Mouse (Mus musculus) kidney, embryonic 16.5 days (tissue): ENCODE results near the gene Il31. TPM values are rescaled to one million over a fixed set of nuclear protein-coding genes. Genes with fewer than 3 reads are reported as not detected.
"Not testable (repeated sequence)": the region's sequence is repeated elsewhere in the genome, so short reads cannot be mapped to it uniquely, and the experiment has no call there.

Experiments used
- ATAC-seq: fragments of 200-750 bp; cut with Nextera tagmentation; 2 replicates; pipeline ENCODE4 v1.8.0; 2017; ENCODE audit warnings: moderate TSS enrichment; ENCODE audit not compliant: low FRiP score, low TSS enrichment
- H3K27ac ChIP-seq: fragments of 300-500 bp; sonication (generic); 2 replicates; pipeline ENCODE4 v1.5.1; 2014; ENCODE audit warnings: low read length
- H3K27me3 ChIP-seq: fragments of 300-500 bp; sonication (generic); 2 replicates; pipeline ENCODE4 v1.6.1; 2014; ENCODE audit warnings: low read length, control low read depth, mixed read lengths; ENCODE audit not compliant: insufficient read depth
- H3K36me3 ChIP-seq: fragments of 300-500 bp; sonication (generic); 2 replicates; pipeline ENCODE4 v1.6.1; 2014; ENCODE audit warnings: low read length, control low read depth, mixed read lengths; ENCODE audit not compliant: insufficient read depth
- H3K4me1 ChIP-seq: fragments of 300-500 bp; sonication (generic); 2 replicates; pipeline ENCODE4 v1.6.1; 2014; ENCODE audit warnings: low read length, control low read depth, mixed read lengths; ENCODE audit not compliant: insufficient read depth
- H3K4me2 ChIP-seq: fragments of 300-500 bp; sonication (generic); replicated peaks from 2 replicates; pipeline ENCODE4 v1.6.1; 2014; ENCODE audit warnings: low read depth, low read length
- H3K4me3 ChIP-seq: fragments of 300-500 bp; sonication (generic); 2 replicates; pipeline ENCODE4 v1.5.1; 2014; ENCODE audit warnings: mild to moderate bottlenecking, low read length
- H3K9ac ChIP-seq: fragments of 300-500 bp; sonication (generic); replicated peaks from 2 replicates; pipeline ENCODE4 v1.6.1; 2014; ENCODE audit warnings: low read length
- H3K9me3 ChIP-seq: fragments of 300-500 bp; sonication (generic); 2 replicates; pipeline ENCODE4 v1.6.1; 2016; ENCODE audit warnings: low read length, control low read depth
- WGBS: fragments of 180-500 bp; shearing (Covaris S2); extraction: QIAGEN DNeasy Blood & Tissue Kit; methylation state at CpG from one replicate; pipeline ENCODE4 v1.1.7; 2014; 5-methylcytosine and 5-hydroxymethylcytosine counted together
- polyA plus RNA-seq: library from polyadenylated mRNA; unstranded; fragments of >200 nt; fragmentation: Nextera tagmentation; extraction: Ambion mirVana; gene quantifications from 2 replicates; pipeline ENCODE4 v1.2.1, GENCODE M21; 2015

Il31 gene
- polyA plus RNA-seq, 1 experiment from 2014 or later = not detected

DNA sequence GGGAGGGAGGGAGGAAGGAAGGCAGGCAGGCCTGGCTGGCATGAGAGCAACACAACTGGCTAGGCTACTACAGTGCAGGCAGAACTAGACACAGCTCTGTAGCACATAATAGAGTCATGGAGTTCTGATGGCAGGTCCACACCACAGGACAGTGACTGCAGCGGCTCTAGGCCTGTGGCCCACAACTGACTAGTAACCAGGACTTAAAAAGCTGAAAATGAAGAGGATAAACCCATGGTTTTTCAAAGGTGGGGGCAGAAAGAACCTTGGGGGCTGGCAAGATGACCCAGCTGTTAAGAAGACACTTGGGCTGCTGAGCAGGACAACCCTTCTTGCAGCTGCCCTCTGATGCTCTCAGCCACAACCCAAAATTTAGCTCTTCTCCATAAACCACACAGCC, 32.3 kb upstream of the Il31 start:
- Histone ChIP-seq H3K4me1 (peaks cover 16% of the 10 kb centered on the region), H3K4me2 (no peak overlapping the region), H3K27me3 (no peaks in the 10 kb centered on the region), H3K9ac (no peak overlapping the region), H3K27ac (no peak overlapping the region), H3K9me3 (no peaks in the 10 kb centered on the region), H3K36me3 (peaks cover 14% of the 10 kb centered on the region; the same call in 1 of the 2 replicates), H3K4me3 (no peak overlapping the region)
- WGBS = 91% methylated on average over 1 of the region's 1 CpGs
- ATAC-seq = no peak

DNA sequence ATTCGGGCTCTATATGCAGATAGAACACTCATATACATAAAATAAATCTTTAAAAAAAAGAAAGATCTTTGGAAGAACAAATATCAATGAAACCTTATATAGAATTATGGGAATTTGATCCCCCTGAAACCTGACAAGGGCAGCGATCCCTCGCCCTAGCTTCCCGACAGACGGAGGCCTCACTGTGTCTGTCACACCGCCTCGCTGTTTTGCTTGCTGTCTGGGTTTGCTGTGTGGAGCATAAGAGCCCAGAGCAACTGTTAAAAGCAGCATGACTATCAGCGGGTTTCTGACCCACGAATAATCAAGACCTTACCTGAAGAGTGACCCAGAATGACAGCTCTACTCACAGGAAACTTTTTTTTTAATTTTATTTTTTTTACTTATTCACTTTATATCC, 31.4 kb upstream of the Il31 start:
- WGBS = 65% methylated on average over 9 of the region's 9 CpGs
- ATAC-seq = no peak
- H3K4me2 ChIP-seq = no peak overlapping the region
- no peaks in the 10 kb centered on the region for H3K9me3 ChIP-seq
- peaks cover 16% of the 10 kb centered on the region for H3K4me1 ChIP-seq
- H3K9ac ChIP-seq = no peak overlapping the region
- no peak overlapping the region for H3K27ac ChIP-seq
- no peak overlapping the region for H3K4me3 ChIP-seq
- peaks cover 23% of the 10 kb centered on the region for H3K36me3 ChIP-seq
- no peaks in the 10 kb centered on the region for H3K27me3 ChIP-seq

DNA sequence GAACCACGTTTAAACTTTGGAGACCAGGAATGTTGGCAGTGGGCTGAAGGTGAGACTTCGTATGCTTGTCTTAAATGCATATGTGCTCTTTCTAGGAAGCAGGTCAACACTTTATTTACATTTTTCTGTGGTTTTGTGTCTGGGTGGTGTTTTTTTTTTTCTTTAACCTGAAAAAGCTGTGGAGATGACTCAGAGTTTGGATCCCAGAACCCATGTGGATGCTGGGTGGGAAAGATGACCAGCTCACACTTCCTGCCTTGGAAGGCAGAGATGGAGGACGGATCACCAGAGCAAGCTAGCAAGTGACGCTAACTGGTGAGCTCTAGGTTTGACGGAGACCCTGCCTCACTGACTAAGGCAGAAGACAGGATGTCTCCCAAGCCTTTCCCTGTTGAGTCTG, 25.6 kb upstream of the Il31 start:
- no peaks in the 10 kb centered on the region for H3K9me3 ChIP-seq
- H3K9ac ChIP-seq = no peak overlapping the region
- 90% methylated on average over 5 of the region's 5 CpGs for WGBS
- H3K27me3 ChIP-seq = 0 out of 2 replicates have a peak, but pooled peaks cover 2% of the 10 kb centered on the region
- no peak overlapping the region for H3K27ac ChIP-seq
- H3K4me1 ChIP-seq = no peaks in the 10 kb centered on the region
- peaks cover 33% of the 10 kb centered on the region for H3K36me3 ChIP-seq
- no peak for ATAC-seq
- no peak overlapping the region for H3K4me2 ChIP-seq
- no peak overlapping the region for H3K4me3 ChIP-seq

DNA sequence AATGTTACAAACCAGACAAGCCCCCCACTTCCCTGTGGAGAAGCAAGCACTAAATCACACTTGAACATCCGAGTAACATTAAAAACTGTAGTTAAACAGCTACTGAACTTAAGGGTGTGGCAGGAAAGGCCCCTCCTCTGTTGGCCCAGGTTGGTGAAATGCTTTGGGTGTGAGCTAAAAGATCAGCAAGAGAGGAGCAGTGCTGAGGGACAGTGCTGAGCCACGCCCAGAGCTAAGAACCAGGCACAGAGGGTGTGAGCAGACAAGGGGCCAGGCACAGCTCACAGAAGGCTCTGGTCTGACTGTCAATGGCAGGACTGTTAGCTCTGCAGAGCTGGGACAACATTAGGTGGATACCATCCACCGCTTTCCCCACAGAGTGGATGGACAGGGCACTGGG, 22.8 kb upstream of the Il31 start:
- no peak for ATAC-seq
- Histone ChIP-seq H3K9me3 (no peaks in the 10 kb centered on the region), H3K27ac (no peak overlapping the region), H3K9ac (no peak overlapping the region), H3K4me2 (no peak overlapping the region), H3K4me3 (no peak overlapping the region), H3K36me3 (peaks cover 23% of the 10 kb centered on the region), H3K4me1 (peaks cover 10% of the 10 kb centered on the region; the same call in 1 of the 2 replicates), H3K27me3 (peaks cover 18% of the 10 kb centered on the region)
- 68% methylated on average over 3 of the region's 3 CpGs for WGBS

DNA sequence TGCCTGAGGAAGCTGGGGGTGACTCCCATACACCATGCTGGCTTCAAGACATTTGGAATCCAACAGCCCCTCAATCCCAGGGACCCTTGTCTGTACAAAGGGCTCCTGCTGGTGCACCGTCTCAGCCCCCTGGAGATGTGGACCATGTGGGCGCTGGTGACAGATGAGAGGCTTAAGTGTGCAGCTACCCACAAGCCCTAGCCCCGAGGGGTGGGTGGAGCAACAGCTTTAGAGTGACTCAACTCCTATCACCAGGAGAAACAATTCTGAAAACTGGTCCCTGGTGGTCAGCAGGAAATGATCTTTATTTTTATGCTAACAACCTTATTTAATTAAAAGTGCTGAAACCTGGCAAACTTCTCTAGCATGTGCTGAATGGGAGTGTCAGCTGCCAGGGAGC, 22.1 kb upstream of the Il31 start:
- not testable (repeated sequence) for H3K4me3 ChIP-seq, ATAC-seq, H3K4me2 ChIP-seq, H3K27ac ChIP-seq, H3K9ac ChIP-seq, H3K9me3 ChIP-seq
- peaks cover 10% of the 10 kb centered on the region; the same call in 1 of the 2 replicates for H3K4me1 ChIP-seq
- H3K27me3 ChIP-seq = peaks cover 24% of the 10 kb centered on the region
- peaks cover 17% of the 10 kb centered on the region for H3K36me3 ChIP-seq
- 81% methylated on average over 3 of the region's 3 CpGs for whole genome bisulfite sequencing

DNA sequence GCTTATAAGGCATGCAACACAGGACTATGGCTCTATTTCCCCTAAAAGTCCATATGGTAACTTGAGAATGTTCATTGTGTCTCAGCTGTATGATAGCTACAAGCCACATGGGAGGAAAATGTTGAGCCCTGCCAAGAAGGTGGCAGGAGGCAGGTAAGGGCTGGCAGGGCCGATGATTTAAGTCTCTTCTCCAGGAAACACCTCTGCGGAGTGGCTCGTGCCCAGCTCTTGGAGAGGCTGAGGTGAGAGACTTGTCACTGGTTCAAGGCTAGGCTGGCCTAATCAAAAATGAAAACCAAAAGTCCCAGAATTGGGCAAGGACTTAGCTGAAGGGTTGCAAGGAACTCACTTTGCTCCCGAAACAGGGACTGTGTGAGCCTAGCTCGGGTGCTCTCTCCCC, 20.9 kb upstream of the Il31 start, which contains the start of gene B3gnt4:
B3gnt4 (plus strand) TSS at position 301 of the 400 bp plus-strand sequence.
- H3K9ac ChIP-seq = no peak within 1 kb of the TSS
- ATAC-seq = no peak
- no peak within 1 kb of the TSS for H3K27ac ChIP-seq
- WGBS = 91% methylated on average over 5 of the region's 5 CpGs
- peaks cover 28% of the 10 kb centered on the region for H3K27me3 ChIP-seq
- H3K4me1 ChIP-seq = peaks cover 10% of the 10 kb centered on the region; the same call in 1 of the 2 replicates
- no peaks in the 10 kb centered on the region for H3K9me3 ChIP-seq
- H3K4me2 ChIP-seq = no peak within 1 kb of the TSS
- peaks cover 8% of the 10 kb centered on the region for H3K36me3 ChIP-seq
- H3K4me3 ChIP-seq = no peak within 1 kb of the TSS

DNA sequence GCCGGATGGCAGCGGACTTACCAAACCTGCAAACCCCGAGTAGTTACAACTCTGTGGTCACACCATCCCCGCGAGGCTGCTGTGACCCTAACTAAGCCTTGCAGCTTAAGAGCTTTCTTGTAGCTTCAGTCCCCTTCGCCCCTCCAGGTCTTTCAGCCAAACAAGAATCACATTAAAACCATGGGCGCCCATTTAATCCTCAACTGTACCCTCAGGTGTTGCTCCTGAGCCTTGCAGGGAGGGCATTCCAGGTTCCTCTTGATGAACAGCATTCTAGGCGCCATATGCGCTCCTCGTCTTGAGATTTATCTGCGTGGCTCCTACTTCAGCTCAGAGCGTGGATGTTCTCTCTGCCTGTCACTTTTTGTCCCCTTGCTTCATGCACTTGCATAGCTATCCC, 19.6 kb upstream of the Il31 start:
- Histone ChIP-seq H3K27ac (no peak overlapping the region), H3K9ac (peak overlapping the region; percentile 63), H3K9me3 (no peaks in the 10 kb centered on the region), H3K4me1 (peaks cover 10% of the 10 kb centered on the region; the same call in 1 of the 2 replicates), H3K36me3 (peaks cover 8% of the 10 kb centered on the region; the same call in 1 of the 2 replicates), H3K27me3 (peaks cover 28% of the 10 kb centered on the region), H3K4me2 (peak overlapping the region; percentile 93), H3K4me3 (peak overlapping the region; percentile 70)
- WGBS = 8% methylated on average over 12 of the region's 12 CpGs
- no peak for ATAC-seq

DNA sequence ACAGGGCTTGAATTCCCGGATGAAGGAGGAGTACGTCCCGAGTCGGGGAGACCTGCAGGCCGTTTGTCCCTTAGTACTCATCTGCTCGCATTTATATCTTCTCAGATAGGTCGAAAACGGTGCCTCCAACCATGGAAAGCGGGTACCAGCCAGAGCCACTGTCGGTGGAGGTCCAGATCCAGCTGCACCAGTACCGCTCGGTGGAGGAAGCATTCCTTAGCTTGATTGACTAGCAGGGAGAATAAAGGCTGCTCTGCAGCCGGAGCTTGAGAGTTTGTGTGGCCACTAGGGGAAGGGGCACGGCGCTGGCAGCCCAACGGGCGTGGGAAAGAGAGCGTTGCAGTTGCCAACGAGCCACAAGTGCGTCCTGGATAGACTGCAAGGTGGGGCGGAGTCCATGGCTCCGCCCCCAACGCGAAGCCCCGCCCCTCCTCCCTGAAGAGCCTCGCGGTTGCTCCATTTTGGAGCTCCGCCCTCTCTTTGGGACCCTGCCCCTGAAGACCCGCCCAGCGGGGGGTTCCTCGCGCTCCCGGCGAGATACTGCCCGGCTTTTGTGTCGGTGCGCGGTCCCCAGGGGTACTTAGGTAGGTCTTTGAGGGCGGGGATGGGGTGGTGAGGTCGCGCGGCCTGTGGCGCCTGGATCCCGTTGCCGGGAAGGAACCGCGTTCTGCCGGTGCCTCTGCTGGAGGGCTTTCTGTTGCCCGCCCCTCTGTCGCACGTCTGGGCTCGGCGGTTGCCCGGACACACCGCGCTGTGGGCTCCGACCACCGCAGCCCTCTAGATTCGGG, 18.8 kb upstream of the Il31 start:
- under 1% methylated on average over 59 of the region's 59 CpGs for WGBS
- H3K4me3 ChIP-seq = peak overlapping the region; percentile 70
- H3K4me2 ChIP-seq = peak overlapping the region; percentile 93
- no peak overlapping the region for H3K27ac ChIP-seq
- H3K9ac ChIP-seq = peak overlapping the region; percentile 63
- peaks cover 10% of the 10 kb centered on the region; the same call in 1 of the 2 replicates for H3K4me1 ChIP-seq
- peak; percentile 92 for ATAC-seq
- H3K36me3 ChIP-seq = peaks cover 8% of the 10 kb centered on the region; the same call in 1 of the 2 replicates
- no peaks in the 10 kb centered on the region for H3K9me3 ChIP-seq
- H3K27me3 ChIP-seq = peaks cover 28% of the 10 kb centered on the region

DNA sequence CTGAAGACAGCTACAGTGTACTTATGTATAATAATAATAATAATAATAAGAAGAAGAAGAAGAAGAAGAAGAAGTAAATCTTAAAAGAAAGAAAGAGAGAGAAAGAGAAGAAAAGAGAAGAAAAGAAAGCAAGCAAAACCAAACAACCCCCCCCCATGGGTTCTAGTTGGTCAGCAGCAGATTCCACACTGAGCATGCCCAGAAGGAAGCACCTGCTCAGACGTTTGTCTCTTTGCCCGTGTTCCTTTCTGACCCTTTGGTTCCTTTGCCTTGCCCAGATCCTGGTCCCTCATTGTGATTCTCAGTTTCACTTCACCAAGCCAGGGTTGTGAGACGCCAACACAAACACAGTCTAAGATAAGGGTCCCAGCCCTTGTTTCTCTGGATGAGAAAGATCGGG, 12.7 kb upstream of the Il31 start:
- no peak overlapping the region for H3K4me3 ChIP-seq
- no peaks in the 10 kb centered on the region for H3K36me3 ChIP-seq
- no peak overlapping the region for H3K27ac ChIP-seq
- peaks cover 8% of the 10 kb centered on the region; the same call in 1 of the 2 replicates for H3K27me3 ChIP-seq
- WGBS = 78% methylated on average over 4 of the region's 4 CpGs
- no peak for ATAC-seq
- H3K9me3 ChIP-seq = no peaks in the 10 kb centered on the region
- H3K9ac ChIP-seq = no peak overlapping the region
- no peak overlapping the region for H3K4me2 ChIP-seq
- peaks cover 10% of the 10 kb centered on the region for H3K4me1 ChIP-seq

DNA sequence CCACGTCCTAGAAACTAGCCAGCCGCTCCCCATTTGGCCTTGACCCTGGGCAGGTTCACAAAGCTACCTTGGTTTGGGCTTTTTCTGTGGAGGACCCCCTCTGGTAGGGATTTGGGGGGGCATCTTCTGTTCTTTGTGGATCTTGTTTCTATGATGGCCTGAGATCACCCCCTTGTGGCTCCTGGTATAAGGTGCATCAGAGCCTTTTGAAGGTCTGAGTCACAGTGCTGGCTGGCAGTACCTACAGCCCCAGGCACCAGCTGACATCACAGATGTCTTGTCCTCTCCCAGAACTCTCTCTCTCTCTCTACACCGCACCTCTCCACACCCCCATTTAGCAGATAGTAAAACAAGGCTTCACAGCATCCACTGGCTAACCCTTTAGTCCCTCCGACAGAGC, 10.4 kb upstream of the Il31 start:
- WGBS = 42% methylated on average over 4 of the region's 4 CpGs

More for the DNA sequence above, 10.4 kb upstream of the Il31 start:
- no peak overlapping the region for H3K4me3 ChIP-seq
- H3K9ac ChIP-seq = no peak overlapping the region
- no peak overlapping the region for H3K4me2 ChIP-seq
- H3K27me3 ChIP-seq = no peaks in the 10 kb centered on the region; the same call in 1 of the 2 replicates
- H3K9me3 ChIP-seq = no peaks in the 10 kb centered on the region
- H3K36me3 ChIP-seq = no peaks in the 10 kb centered on the region
- H3K27ac ChIP-seq = no peak overlapping the region
- ATAC-seq = no peak
- H3K4me1 ChIP-seq = peaks cover 10% of the 10 kb centered on the region
